Mouse (Mus musculus): Measurements from ENCODE around the gene A430033K04Rik. TPM values are rescaled to one million over a fixed set of nuclear protein-coding genes. Genes with fewer than 3 reads are reported as not detected.

The A430033K04Rik gene
- polyA plus RNA-seq (2014; fragmentation: Nextera tagmentation; extraction: Ambion mirVana) = 17.4 and 22.6 TPM in 2 replicates

DNA sequence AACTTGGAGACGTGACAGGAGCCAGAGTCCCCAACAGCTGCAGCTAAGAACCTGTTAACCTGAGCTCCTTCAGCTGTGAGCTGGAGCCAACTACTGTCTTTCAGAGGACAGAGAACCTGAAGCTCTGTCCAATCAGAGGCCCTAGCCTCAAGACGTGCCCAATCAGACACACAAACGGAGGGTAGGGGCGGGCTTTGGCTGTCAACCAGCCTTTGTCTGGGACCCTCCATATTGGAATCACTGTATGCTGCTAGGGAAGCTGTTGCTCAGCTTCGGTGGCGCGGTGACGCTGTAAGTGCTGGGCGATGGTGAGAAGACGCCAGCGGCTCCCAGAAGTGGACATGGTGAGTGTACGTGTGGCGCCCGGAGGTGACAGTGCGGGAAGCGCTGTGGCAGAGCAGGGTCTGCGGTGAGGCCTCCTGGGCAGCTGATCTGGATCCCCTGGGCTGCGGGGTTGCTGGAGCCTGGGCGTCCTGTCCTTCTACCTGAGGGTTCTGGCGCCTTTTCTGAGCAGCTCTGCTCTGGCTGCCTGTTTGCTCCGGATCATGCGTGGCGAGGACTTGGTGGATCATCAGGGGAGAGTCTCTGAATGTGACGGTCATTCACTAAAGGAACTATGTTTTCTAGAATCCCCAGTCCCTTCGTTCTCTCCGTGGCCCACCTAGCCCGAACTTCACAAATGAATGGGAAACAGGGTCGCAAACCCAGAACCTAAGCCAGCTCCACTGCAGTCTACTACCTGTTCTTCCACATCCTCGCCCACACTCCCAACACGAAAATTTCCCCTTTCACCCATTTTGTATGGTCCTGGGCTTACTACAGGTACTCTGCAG lies at the start of gene A430033K04Rik:
A430033K04Rik (plus strand) TSS at position 215 of the 833 bp plus-strand sequence.
- peaks cover 30% of the 10 kb centered on the region for H3K4me1 ChIP-seq (ENCODE audit: control insufficient read depth, insufficient read depth, low read length)
- peak within 1 kb of the TSS; percentile 85 for H3K4me3 ChIP-seq (replicated peaks; ENCODE audit: low read depth, low read length)
- H3K4me2 ChIP-seq (ENCODE audit: low read length) = peak within 1 kb of the TSS; percentile 77
- no peaks in the 10 kb centered on the region for H3K27me3 ChIP-seq (ENCODE audit: control insufficient read depth, insufficient read depth, low read length)
- H3K27ac ChIP-seq (replicated peaks; ENCODE audit: low read depth, low read length) = peak within 1 kb of the TSS; percentile 95
- under 1% methylated on average over 30 of the region's 30 CpGs for WGBS
- DNase-seq = peak; percentile 96
- ATAC-seq (ENCODE audit: low FRiP score, low TSS enrichment) = peak; percentile 91
- H3K9ac ChIP-seq (replicated peaks; ENCODE audit: low read length) = peak within 1 kb of the TSS; percentile 98
- H3K9me3 ChIP-seq (ENCODE audit: control insufficient read depth, low read length) = peaks cover 3% of the 10 kb centered on the region; the same call in 1 of the 2 replicates
- H3K36me3 ChIP-seq (ENCODE audit: control insufficient read depth, insufficient read depth, low read length) = peaks cover 4% of the 10 kb centered on the region; the same call in 1 of the 2 replicates

DNA sequence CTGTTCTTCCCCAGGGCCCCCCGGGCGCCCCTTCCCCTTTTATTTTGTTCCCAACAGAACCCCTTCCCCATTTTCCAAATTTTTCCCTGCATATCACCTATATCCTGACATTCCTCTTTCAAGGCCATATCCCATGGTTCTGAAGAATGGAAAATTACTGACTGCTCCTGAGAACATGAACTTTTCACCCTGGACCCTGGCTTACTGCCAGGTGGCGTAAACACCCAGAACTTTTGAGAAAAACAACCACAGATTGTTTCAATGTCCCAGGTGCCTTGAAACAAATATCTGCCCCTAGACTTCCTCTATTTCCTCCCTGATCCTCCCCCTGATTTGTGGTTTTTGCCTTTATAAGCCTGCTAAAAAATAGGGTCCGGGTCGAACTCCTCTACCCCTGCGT lies 35.3 kb upstream of the A430033K04Rik start:
- no peak overlapping the region for H3K9ac ChIP-seq (replicated peaks; ENCODE audit: low read length)
- no peak overlapping the region for H3K27ac ChIP-seq (replicated peaks; ENCODE audit: low read depth, low read length)
- H3K4me1 ChIP-seq (ENCODE audit: control insufficient read depth, insufficient read depth, low read length) = no peaks in the 10 kb centered on the region
- ATAC-seq (ENCODE audit: low FRiP score, low TSS enrichment) (no peak), DNase-seq (no peak)
- no peak overlapping the region for H3K4me3 ChIP-seq (replicated peaks; ENCODE audit: low read depth, low read length)
- 88% methylated on average over 6 of the region's 6 CpGs for WGBS
- H3K9me3 ChIP-seq (ENCODE audit: control insufficient read depth, low read length) = peaks cover 17% of the 10 kb centered on the region; the same call in 1 of the 2 replicates
- H3K27me3 ChIP-seq (ENCODE audit: control insufficient read depth, insufficient read depth, low read length) = no peaks in the 10 kb centered on the region
- H3K36me3 ChIP-seq (ENCODE audit: control insufficient read depth, insufficient read depth, low read length) = no peaks in the 10 kb centered on the region
- H3K4me2 ChIP-seq (ENCODE audit: low read length) = no peak overlapping the region

DNA sequence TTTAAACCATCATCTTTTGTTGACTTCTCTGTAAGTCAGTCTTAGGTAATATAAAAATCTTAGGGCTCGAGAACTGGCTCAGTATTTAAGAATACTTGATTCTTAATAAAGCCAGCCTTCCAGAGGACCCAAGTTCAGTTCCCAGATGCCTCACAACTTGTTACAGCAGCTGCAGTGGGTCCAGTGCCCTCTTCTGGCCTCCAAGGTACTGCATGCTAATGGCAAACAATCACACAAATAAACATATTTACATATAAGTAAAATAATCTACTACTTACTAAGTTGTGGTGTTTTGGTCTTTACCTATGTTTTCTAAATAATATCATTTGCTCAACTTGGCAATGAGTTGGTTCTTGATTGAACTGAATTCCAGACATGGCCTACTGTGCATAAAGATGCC lies 4.3 kb upstream of the A430033K04Rik start:
- H3K27ac ChIP-seq (replicated peaks; ENCODE audit: low read depth, low read length) = no peak overlapping the region
- ATAC-seq (ENCODE audit: low FRiP score, low TSS enrichment) (no peak), DNase-seq (no peak)
- H3K4me1 ChIP-seq (ENCODE audit: control insufficient read depth, insufficient read depth, low read length) = peaks cover 15% of the 10 kb centered on the region; the same call in 1 of the 2 replicates
- peaks cover 48% of the 10 kb centered on the region for H3K36me3 ChIP-seq (ENCODE audit: control insufficient read depth, insufficient read depth, low read length)
- peak overlapping the region; percentile 59 for H3K4me2 ChIP-seq (ENCODE audit: low read length)
- 94% methylated on average over 1 of the region's 1 CpGs for WGBS
- peak overlapping the region; percentile 88 for H3K4me3 ChIP-seq (replicated peaks; ENCODE audit: low read depth, low read length)
- H3K27me3 ChIP-seq (ENCODE audit: control insufficient read depth, insufficient read depth, low read length) = no peaks in the 10 kb centered on the region
- peaks cover 43% of the 10 kb centered on the region for H3K9me3 ChIP-seq (ENCODE audit: control insufficient read depth, low read length)
- no peak overlapping the region for H3K9ac ChIP-seq (replicated peaks; ENCODE audit: low read length)

DNA sequence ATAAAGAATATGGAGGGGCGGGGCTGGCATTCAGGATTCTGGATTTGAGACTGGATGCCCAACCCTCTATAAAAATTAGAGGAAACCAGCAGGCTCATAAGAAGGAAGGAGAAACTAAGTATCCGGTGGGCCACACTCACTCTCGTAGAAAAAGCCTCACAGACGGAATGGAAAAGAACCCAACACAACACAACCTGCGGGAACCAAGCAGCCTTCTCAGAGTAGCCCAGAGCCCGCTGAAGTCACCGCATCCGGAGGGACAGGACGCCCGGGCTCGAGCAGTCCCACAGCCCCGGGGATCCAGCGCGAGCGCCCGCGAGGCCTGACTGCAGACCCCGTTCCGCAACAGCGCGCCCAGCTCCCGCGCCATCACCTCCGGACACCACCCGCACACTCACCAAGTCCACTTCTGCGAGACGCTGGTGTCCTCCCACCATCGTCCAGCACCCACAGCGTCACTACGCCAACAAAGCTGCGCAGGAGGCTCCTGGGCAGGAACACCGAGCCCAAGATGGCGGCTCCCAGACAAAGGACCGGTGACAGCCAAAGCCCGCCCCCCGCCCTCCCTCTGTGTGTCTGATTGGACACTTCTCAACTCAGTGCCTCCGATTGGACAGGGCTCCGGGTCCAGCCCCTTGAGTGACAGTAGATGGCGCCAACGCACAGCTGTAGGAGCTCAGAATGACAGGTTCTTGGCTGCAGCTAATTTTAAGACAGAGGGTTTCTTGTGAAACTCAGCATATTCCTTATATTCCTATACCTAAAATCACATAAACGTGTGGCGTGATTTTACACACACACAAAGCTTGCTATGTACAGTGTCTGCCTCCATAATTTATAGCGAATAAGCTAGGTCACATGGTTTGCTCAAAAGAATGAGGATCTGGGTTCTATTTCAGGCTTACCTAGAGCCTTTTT lies 3.2 kb upstream of the A430033K04Rik start, which contains the start of gene Zfp68:
Zfp68 (minus strand) TSS at position 551 of the 918 bp plus-strand sequence.
- peak within 1 kb of the TSS; percentile 88 for H3K4me3 ChIP-seq (replicated peaks; ENCODE audit: low read depth, low read length)
- no peaks in the 10 kb centered on the region for H3K27me3 ChIP-seq (ENCODE audit: control insufficient read depth, insufficient read depth, low read length)
- peaks cover 37% of the 10 kb centered on the region for H3K36me3 ChIP-seq (ENCODE audit: control insufficient read depth, insufficient read depth, low read length)
- WGBS = under 1% methylated on average over 43 of the region's 43 CpGs
- peak within 1 kb of the TSS; percentile 99 for H3K9ac ChIP-seq (replicated peaks; ENCODE audit: low read length)
- H3K9me3 ChIP-seq (ENCODE audit: control insufficient read depth, low read length) = peaks cover 32% of the 10 kb centered on the region
- H3K4me1 ChIP-seq (ENCODE audit: control insufficient read depth, insufficient read depth, low read length) = peaks cover 24% of the 10 kb centered on the region
- H3K27ac ChIP-seq (replicated peaks; ENCODE audit: low read depth, low read length) = peak within 1 kb of the TSS; percentile 98
- DNase-seq = peak; percentile 98
- peak; percentile 97 for ATAC-seq (ENCODE audit: low FRiP score, low TSS enrichment)
- peak within 1 kb of the TSS; percentile 59 for H3K4me2 ChIP-seq (ENCODE audit: low read length)

DNA sequence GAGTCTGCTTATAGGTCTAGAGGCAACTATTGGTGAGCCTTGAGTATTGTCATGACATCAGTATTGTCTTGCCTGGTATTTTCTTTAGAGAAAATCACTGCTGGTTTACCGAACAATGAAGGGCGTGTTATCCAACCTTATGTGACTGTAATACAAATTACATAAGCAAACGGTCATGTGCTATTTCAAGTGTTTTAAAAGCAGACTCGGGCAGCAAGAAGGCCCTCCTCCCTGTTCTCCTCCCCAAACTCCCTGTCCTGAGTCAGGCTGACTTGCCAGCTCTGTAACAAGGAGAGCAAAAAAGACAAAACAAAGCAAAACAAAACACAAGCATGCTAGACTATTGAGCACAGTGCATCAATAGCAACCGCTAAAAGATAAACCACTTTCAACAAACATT lies 1.8 kb upstream of the A430033K04Rik start:
- peaks cover 24% of the 10 kb centered on the region for H3K36me3 ChIP-seq (ENCODE audit: control insufficient read depth, insufficient read depth, low read length)
- H3K27me3 ChIP-seq (ENCODE audit: control insufficient read depth, insufficient read depth, low read length) = no peaks in the 10 kb centered on the region
- no peak for DNase-seq
- H3K9me3 ChIP-seq (ENCODE audit: control insufficient read depth, low read length) = peaks cover 19% of the 10 kb centered on the region
- ATAC-seq (ENCODE audit: low FRiP score, low TSS enrichment) = no peak
- peaks cover 30% of the 10 kb centered on the region for H3K4me1 ChIP-seq (ENCODE audit: control insufficient read depth, insufficient read depth, low read length)
- WGBS = 64% methylated on average over 5 of the region's 5 CpGs
- H3K4me2 ChIP-seq (ENCODE audit: low read length) = no peak overlapping the region
- no peak overlapping the region for H3K9ac ChIP-seq (replicated peaks; ENCODE audit: low read length)
- H3K4me3 ChIP-seq (replicated peaks; ENCODE audit: low read depth, low read length) = no peak overlapping the region
- no peak overlapping the region for H3K27ac ChIP-seq (replicated peaks; ENCODE audit: low read depth, low read length)

GRCm38 (mm10) chr5:138623478-138623875 lies 818 bp downstream of the A430033K04Rik start:
- peak; percentile 32 for DNase-seq
- Histone ChIP-seq H3K9ac (replicated peaks; ENCODE audit: low read length) (peak overlapping the region; percentile 98), H3K27ac (replicated peaks; ENCODE audit: low read depth, low read length) (peak overlapping the region; percentile 95), H3K36me3 (ENCODE audit: control insufficient read depth, insufficient read depth, low read length) (no peaks in the 10 kb centered on the region), H3K9me3 (ENCODE audit: control insufficient read depth, low read length) (no peaks in the 10 kb centered on the region), H3K4me2 (ENCODE audit: low read length) (peak overlapping the region; percentile 77), H3K4me1 (ENCODE audit: control insufficient read depth, insufficient read depth, low read length) (peaks cover 30% of the 10 kb centered on the region), H3K4me3 (replicated peaks; ENCODE audit: low read depth, low read length) (peak overlapping the region; percentile 85), H3K27me3 (ENCODE audit: control insufficient read depth, insufficient read depth, low read length) (no peaks in the 10 kb centered on the region)
- no peak for ATAC-seq (ENCODE audit: low FRiP score, low TSS enrichment)
- 14% methylated on average over 3 of the region's 3 CpGs for WGBS

DNA sequence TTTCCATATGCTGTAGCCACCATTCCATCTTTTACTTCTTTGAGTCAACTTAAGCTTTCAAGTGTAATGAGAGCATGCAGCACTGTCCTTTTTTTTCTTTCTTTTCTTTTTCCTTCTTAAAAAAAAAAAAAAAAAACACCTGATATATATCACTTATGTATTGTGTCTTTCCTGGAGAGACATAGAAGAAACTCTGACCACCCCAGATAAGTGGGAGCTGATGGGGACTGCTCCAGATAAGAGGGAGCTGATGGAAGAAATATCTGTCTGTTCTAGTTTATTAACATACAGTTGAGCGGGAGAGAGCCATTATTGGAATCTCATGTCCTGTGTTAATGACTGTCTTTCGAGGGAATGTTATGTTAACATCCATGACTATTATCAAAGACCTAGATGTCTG lies 13.8 kb downstream of the A430033K04Rik start:
- Histone ChIP-seq H3K9me3 (ENCODE audit: control insufficient read depth, low read length) (no peaks in the 10 kb centered on the region), H3K36me3 (ENCODE audit: control insufficient read depth, insufficient read depth, low read length) (peaks cover 42% of the 10 kb centered on the region), H3K4me2 (ENCODE audit: low read length) (no peak overlapping the region), H3K27me3 (ENCODE audit: control insufficient read depth, insufficient read depth, low read length) (no peaks in the 10 kb centered on the region), H3K4me1 (ENCODE audit: control insufficient read depth, insufficient read depth, low read length) (no peaks in the 10 kb centered on the region), H3K9ac (replicated peaks; ENCODE audit: low read length) (no peak overlapping the region), H3K27ac (replicated peaks; ENCODE audit: low read depth, low read length) (no peak overlapping the region), H3K4me3 (replicated peaks; ENCODE audit: low read depth, low read length) (no peak overlapping the region)
- 91% methylated on average over 2 of the region's 2 CpGs for WGBS
- no peak for ATAC-seq (ENCODE audit: low FRiP score, low TSS enrichment)
- DNase-seq = no peak

DNA sequence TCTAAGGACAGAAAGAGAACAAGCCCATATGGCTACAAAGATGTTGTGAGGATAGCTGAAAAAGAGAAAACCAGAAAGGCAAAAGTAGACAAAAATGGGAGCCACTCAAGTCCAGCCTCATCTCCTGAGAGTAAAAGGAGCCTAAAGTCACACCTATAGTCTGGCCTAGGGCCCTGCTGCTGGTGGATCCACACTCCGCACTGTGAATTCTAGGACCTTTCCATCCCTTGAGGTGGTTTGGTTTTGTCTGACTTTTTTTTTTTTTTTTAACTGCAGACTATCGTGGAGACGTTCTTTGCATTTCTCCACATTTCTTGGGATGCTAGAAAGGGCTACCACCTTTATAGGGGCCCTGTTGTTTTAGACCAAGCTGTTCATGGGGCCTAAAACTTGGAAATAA lies 18.4 kb downstream of the A430033K04Rik start:
- H3K4me2 ChIP-seq (ENCODE audit: low read length) = no peak overlapping the region
- DNase-seq = no peak

More for the DNA sequence above, 18.4 kb downstream of the A430033K04Rik start:
- 91% methylated on average over 3 of the region's 3 CpGs for WGBS
- peaks cover 60% of the 10 kb centered on the region for H3K36me3 ChIP-seq (ENCODE audit: control insufficient read depth, insufficient read depth, low read length)
- H3K27me3 ChIP-seq (ENCODE audit: control insufficient read depth, insufficient read depth, low read length) = no peaks in the 10 kb centered on the region
- no peak overlapping the region for H3K4me3 ChIP-seq (replicated peaks; ENCODE audit: low read depth, low read length)
- H3K27ac ChIP-seq (replicated peaks; ENCODE audit: low read depth, low read length) = no peak overlapping the region
- ATAC-seq (ENCODE audit: low FRiP score, low TSS enrichment) = no peak
- H3K9ac ChIP-seq (replicated peaks; ENCODE audit: low read length) = no peak overlapping the region
- H3K4me1 ChIP-seq (ENCODE audit: control insufficient read depth, insufficient read depth, low read length) = no peaks in the 10 kb centered on the region
- H3K9me3 ChIP-seq (ENCODE audit: control insufficient read depth, low read length) = no peaks in the 10 kb centered on the region

Measured in midbrain, embryonic 14.5 days (tissue).